Mouse (Mus musculus): Measurements from ENCODE around the gene Rabggta.

The Rabggta gene

DNA sequence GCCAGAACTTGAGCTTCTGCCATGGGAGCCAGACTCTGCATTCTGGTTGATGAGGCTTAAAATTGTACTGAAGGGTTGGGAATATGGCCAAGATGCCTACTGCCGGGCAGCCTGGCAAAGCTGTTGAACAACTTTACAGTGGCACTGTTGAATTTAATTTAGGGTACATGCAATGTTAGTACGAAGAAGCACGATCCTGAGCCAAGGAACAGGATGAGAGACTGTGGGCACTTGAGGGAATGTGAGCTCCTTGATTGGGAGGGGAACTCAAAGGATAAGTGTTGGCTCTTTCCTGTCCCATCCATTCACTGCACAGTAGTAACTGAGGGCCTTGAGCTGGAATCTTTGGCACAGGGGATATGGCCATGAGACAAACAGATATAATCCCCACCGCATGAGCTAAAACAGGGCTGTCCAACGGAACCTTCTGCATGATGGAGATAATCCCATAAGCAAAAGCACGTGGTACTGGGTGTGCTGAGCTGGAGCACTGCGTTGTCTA, 8.5 kb upstream of the Rabggta start:
- DNase-seq: no peak

DNA sequence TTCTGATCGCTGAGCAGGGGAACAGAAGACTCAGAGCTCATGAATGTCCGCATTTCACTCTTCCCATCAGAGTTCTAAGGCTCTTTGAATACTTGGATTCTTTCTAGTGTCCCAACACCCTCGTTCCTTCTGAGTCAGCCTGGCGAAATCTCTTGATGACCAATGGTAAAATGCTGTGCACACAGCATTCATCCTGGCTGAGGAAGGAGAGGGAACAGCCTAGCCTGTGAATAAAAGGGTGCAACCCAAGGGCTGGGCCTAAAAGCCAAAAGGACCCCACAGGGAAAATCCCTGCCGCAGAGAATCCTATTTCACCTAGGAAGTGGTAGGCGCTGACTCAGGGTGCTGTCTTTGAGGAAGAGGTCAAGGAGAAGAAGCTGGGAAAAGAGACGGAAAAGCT, 8.1 kb upstream of the Rabggta start:
- DNase-seq: no peak

DNA sequence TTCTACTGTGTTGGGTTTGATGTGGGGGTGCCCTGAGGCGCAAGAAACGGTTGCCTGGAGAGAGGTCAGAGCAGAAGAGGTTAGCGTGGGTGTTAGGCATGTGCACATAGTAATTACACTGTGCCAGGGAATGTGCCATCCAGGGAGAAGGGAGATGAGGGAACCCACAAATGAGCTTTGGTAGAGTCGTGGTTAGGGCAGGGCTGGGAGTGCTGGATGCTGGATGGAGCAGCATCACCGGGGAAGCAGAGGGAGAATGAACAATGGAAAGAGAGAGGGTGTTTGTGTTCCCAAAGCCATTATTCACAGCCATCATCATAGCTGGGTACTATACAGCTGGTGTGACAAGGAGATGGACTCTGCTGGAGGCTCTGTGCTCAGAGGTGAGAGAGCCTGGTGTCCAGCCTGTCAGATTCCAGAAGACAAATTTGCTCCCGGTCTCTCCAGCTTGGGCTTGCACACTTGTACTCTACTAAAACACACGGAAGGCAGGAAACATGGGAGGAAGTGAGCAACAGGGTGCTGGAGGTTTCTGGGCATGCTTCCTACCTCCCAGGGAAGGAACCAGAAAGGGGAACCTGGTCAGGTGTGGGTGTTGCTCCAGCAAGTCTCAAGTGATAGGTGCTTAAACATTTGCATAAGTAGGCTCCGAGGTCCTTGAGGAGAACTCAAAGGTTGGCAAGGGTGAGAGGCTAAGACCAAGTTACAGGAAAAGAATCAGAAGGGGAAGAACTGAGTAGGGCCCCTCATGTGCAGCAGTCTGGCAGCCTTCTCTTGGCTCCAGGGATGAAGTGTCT, 6.0 kb upstream of the Rabggta start:
- DNase-seq: no peak

DNA sequence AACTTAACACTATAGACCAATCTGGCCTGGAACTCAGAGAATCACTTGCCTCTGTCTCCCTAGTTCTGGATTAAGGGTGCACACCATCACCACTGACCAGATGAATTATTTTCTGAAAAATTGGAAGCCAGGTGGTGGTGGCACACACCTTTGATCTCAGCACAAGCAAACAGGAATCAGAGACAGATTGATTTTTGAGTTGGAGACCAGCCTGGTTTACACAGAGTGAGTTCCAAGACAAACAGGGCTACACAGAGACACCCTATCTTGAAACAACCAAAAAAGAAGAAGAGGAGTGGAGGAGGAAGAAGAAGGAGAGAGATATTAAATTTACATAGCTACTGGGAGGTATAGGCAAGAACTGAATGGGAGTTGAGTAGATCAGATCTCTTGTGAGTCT, 4.2 kb upstream of the Rabggta start:
- no peak for DNase-seq

DNA sequence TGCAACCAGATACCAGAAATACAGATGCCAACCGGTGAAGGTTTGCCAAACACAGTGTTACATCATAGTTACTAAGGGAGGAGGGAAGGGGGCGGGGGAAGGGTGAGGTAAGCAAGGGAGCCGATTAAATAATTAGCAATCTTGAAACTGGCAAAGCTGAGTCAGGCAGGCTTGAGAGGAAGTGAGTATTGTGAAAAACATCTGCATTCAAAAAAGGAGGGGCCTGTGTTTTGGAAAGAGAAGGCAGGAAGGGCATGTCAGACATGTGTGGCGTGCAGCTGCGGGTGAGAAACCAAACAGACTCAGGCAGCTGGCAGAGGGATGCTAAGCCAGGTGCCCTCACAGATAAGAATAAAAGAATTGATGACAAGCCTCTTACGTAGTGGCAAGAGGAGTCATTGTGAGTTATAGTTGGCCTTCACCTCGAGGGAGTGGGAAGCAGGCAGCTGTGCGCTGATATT, 2.4 kb upstream of the Rabggta start:
- no peak for DNase-seq

DNA sequence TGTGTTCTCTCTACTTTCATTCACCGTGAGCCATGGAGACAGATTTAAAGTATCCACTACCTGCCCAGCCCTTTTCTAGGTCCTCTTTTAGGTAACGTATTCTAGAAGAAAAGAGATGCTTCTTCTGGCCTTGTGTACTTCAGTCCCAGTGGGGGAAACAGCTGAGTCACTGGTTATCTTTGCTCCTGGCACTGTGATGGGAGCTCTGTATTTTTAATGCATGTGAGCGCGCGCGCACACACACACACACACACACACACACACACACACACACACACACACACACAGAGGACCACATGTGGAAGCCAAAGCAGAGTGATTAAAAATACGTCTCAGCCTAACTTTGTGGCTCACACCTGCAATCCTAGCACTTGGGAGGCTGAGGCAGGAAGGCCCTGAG, 1.4 kb upstream of the Rabggta start:
- DNase-seq: no peak

DNA sequence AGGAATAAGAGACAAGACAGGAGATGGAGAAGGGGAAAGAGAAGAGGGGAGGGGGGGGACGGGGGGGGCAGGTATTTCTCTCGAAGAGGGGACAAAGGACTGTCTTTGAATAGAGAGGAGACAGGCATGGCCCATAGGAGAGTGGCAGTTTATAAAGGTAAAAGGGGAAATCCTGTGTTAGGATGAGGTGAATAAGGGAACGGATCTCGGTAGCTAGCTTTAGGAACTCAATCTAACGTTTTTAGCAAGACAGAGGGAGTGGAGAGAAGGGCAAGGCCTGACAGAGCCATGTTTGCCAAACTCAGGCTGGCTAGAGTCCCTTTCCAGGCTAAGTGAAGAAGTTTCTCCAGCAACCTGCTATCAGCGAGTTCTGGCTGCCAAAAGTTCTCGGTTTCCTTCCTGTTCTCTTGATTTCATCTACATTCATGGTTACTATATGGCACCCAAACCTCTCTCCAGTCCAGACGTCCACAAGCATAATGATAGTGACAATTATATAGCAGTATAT, 429 bp upstream of the Rabggta start:
- DNase-seq: no peak

DNA sequence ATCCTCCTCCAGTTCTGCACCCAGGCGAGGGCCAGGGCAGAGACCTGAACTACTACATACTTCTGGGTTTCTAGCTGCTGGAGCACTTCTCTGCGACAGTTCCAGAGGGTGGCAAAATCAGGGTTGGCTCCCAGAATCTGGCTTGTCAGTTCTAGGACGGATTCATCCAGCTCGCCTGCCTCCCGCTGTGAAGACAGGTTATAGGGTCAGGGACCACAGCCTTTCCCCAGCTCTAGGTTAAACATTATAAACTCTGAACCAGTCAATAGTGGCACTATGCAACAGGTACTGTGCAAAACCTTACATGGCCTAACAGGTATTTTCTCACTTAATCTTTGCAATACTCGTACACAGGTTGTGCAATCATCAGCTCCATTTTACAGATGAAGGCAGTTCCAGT, 987 bp downstream of the Rabggta start:
- DNase-seq: no peak

DNA sequence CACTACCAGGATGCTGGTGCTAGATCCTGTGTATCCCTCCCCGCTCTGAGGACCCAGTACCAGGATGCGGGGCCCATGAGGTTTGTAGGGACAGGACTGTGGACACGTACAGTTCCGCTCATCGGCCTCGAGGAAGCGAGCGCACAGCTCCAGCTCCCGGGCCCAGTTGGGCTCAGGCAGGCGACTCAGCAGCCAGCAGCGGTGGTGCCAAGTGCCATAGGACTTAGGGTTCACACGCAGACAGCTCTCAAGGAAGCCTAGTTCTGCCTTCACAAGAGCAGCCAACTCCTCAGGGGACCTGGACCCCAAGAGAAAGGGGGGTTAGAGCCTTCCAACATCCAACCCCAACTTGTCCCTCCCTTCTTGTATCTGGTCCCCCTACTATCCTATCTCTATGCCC, 1.4 kb downstream of the Rabggta start:
- DNase-seq: no peak

DNA sequence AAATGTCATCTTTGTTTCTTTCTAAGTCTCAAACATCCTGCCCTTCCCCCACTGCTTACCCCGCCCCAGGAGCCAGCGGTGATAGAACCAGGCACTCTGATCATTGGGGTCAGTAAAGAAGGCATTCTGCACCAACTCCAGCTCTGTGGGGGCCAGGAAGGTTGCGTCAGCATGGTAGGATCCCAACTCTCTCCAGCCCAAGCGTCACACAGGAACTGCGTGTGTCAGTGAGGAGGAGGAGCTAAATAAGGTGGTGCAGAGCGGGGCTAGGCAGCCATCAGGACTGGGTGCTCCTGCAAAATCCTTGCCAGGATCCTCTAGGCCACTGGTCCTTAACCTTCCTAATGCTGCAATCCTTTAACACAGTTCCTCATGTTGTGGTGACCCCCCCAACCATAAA, 2.3 kb downstream of the Rabggta start:
- no peak for DNase-seq

DNA sequence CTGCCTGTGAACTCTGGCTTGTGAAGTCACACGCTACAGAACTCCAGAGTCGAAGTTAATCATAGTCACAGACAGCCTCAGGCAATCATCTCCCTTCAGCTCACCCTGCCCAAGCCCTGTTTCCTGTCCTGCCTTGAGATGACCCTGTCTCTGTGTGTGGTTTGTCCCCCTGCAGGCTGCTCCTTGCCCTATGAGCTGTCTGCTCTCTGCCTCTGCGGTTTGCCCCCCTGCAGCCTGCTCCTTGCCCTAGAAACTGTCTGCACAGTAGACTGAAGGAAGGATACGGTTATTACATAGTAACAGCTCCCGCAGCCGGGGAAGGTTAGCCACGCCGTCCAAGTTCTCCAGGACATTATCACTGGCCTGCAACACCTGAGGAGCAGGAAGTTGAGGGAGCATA, 5.2 kb downstream of the Rabggta start:
- no peak for DNase-seq

DNA sequence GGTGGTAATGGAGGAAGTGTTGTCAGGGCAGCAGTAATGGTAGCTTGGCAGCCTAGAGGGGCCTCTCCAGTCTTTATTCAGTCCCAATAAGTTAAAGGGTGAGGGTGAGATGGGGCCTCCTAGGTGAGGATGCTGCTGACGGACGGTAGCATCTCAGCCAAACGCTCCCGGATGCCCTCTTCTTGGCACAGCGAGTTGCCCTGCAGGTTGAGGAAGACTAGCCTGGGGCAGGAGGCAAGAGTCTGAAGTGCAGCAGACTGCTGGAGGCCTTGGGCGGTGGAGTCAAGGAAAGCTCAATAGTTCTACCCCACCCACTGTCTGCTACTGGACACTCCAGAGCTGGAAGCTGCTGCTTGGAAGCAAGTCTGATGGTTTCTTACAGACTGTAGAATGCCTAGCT, 5.8 kb downstream of the Rabggta start:
- DNase-seq: no peak

DNA sequence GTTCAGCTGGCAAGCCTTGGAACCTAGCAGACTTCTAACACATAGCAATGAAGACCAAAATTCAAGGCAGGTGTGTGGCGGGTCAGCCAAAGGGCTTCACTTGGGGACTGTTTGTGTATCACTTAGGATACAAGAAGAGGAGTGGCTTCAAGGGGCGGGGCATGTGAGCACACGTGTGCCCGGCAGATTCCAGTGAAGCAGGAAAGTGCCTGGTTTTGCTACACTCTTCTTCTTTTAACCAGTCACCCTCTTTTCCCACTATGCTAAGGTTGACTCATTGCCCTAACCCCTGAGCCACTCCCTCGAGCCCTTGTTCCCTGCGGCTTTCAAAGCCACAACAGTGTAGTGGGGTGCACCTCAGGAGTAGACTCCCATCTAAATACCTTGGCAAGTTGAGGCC, 7.2 kb downstream of the Rabggta start:
- no peak for DNase-seq

DNA sequence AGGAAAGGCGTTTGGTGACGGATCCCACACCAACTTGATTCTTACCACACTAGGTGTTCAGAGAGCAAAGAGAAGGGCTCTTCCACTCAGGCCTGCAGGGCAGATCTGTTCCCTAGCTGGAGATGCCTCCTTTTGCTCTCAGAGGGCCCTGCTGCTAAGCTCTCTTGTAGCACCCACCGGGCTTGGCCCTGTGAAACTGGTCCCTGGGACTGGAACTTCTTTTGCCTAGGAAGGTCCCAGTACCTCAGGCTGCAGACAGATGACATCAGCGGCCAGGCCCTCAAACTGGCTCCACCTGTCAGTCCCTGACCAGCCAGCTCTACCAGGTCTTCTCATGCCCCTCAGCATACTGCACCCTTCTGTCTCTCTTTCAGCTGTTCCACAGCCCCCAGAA, 8.3 kb downstream of the Rabggta start, which contains the start of gene Tgm1:
Tgm1 (minus strand) TSS at position 198 of the 394 bp plus-strand sequence.
- no peak for DNase-seq

DNA sequence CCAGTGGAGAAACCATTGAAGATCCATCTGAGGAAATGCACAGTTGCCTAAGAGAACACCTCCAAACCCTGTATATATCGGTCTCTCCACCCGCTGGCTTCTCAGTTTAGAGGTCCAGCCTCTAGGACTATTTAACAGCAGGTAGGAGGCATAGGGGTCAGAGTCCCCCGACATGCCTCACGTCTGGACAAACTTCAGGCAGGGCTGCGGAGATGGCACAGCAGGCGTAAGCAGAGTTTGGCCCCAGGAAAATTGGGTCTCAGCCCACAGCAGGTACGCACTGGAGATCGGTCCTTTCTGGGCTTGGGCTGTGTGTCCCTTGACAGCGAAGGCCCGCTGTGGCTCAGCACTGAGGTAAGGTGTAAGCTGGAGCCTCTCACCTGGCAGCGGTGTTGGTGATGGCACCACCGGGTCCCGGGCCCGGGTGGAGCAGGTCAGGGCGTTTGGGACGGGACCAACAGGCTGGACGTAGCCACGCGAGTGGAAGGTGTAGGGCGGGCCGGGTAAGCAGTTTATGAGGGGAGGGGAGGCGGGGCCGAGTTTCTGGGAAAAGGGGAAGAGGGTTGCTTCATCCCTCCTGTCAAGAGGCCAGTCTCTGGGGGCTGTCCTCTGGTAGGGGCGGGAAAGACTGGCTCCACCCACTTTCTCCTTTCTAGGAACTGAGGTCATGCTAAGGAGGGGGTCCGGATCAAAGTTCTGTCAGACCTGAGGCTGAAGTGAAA, 8.9 kb downstream of the Rabggta start:
- no peak for DNase-seq

DNA sequence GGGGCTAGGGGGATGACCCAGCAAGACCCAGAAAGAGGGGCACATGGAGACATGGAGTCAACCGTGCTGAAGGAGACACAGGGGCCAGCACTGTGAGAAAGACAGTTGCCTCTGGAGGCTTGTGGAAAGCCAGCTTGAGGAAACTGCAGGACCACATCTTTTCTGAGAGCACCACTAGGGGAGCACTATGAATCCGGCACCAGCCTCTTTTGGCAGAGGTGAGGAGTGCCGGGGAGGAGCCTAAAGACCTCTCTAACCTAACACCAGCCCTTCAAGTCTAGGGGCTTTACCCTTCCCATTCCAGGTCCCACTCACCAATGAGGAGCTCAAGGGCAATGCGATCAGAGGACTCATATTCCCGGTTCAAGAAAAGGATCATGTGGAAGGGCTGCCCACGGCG, 10.3 kb downstream of the Rabggta start:
- DNase-seq: no peak

DNA sequence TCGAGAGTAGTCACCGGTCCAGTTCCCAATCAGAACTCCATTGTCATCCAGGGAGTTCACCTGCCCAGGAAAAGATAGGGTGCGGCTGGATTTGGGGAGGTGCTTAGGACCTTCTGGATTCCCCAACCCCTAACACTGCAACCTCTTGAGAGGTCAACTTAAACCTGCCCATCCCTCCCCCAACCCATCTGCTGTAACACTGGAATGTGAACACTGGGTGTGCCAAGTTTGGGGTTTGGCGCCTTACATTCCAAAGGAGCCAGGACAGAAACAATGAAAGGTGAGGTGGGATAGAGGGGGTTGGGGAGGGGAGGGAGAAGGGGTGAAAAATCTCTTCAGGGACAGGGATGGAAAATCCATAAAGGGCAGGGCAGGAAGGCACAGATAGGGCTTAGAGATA, 12.6 kb downstream of the Rabggta start:
- no peak for DNase-seq

DNA sequence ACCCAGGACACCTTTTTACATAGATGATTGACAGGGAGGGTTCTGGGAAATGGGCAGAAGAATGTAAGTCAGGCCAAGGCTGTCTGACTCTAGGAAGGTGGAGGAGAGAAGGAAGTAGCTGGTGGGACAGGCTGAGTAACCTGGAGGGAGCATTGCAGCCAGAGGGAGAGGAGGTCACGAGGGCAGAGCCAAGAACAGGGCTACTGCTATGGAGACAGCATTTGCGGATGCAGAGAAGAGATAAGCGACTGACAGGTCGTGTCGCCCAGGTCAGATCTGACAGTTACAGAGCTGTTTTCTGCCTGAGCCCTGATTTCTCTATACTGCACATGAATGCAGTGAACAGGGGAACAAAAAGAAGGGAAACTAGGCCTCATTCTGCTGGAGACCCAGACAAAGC, 14.7 kb downstream of the Rabggta start:
- DNase-seq: no peak

DNA sequence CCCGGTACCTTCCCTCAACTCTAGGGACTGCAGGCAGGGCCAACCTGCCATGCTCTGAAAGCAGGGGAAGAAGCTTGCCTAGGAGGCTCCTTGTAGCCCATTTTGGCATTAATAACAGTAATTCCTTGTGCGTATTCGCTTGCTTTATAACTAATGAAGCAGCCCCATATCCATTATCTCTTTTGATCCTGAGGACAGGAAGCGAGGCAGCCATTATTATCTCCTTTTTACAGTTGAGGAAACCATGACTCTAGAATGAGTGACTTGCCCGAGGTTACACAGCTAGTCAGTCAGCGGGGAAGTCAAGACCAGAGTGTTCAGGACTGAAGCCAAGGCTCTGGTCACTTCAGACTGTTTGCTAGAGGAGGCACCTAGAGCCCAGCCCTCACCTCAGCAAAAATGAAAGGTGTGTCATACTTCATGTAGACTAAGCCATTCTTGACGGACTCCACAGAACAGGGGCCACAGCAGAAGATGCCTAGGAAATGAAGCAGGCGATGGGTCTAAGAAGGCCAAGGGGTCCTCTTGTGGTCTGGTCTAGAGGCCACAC, 15.9 kb downstream of the Rabggta start:
- DNase-seq: no peak

DNA sequence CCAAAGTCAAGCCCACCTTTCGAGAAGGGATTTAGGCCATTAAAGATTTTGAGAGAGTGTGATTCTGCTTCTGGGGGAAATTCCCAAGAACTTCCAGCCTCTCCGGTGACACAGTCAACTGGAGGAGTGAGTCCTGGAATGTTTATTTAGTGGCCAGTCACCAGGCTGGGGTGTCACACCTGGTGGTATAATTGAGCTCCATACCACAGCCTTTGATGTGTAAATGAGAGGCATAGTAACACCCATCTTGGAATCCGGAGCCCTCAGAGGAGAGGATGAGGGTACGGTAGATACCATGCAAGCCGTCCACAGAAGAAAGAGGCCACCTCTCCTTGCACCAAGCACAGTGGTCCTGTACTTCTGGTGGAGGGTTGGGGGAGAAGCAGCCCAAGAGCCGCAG, 19.3 kb downstream of the Rabggta start:
- no peak for DNase-seq

DNA sequence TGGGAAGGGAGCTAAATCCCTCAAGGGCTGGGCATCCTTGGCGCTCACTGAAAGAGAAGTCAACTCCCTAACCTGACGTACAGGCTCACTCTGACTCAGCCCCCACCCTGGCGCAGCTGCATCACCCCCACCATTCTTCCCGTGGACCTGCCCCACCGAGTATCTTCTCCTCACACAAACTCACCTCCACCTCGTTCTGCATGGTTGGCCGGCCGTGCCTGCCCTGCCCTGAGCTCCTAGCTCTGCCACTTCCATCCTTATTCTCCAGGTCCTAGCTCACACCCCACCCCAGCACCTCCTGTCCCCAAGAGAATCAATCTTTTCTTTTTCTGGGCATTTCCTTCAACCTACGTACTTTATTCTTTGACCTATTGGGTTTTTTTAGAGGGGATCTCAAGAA, 20.9 kb downstream of the Rabggta start:
- DNase-seq: no peak

DNA sequence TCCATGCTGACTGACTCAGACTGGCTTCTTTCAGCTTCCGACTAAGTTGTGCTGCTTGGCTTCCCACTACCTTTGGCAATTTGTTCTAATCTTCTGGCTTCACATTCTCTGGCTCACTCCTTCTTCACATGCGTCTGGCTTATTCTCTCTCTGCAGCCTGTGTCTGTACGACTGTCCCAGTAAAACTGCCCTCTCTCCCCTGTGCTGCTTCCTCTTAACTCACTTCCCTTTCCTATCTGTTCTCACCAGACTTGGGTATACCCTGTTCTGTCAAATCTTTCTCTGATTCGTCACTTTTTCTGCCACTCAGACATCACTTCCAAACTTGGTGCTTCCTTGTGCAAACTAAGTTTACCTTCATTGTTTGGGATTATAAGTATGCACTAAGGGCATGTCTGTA, 24.8 kb downstream of the Rabggta start:
- no peak for DNase-seq

DNA sequence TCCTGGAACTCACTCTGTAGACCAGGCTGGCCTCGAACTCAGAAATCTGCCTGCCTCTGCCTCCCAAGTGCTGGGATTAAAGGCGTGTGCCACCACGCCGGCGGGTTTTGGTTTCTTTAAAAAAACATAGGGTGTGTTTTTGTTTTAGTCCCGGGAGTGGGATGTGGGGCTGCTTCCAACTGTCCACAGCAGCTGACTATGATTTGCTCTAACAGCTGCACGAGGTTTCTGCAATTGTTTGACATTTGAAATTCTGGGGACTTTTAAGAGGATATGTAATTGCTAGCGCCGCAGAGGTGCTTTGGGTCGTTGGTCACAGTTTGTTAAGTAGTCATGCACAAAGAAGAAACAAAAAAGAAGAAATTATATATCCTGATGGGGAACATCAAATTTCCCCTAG, 32.6 kb downstream of the Rabggta start:
- no peak for DNase-seq

DNA sequence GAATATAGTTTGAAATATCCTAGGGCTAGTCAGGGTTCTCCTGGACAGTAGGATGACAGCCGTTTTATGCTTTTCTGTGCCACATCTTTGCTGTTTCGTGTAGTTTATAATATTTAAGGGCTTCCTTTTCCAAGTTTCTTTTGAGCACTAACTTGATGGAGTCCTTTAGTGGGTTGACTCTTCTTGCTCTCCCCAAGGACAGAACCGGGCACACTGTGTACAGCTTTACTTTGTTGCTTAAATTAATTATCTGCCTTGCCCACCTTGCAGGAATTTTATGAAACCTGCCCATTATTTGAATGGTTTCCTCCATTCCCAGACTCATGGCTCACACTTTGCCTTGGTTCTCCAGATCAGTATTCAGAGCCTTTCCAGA, 40.0 kb downstream of the Rabggta start:
- DNase-seq: no peak
